Mouse (Mus musculus) stomach, embryonic 14.5 days (tissue): ENCODE results near the gene Tmtc2. TPM values are rescaled to one million over a fixed set of nuclear protein-coding genes. Genes with fewer than 3 reads are reported as not detected.
"Not testable (repeated sequence)": the region's sequence is repeated elsewhere in the genome, so short reads cannot be mapped to it uniquely, and the experiment has no call there.

Experiments
- ATAC-seq: fragments of 200-750 bp; cut with Nextera tagmentation; 2 replicates; pipeline ENCODE4 v1.8.0; 2017; ENCODE audit warnings: low read depth, moderate TSS enrichment; ENCODE audit not compliant: insufficient number of reproducible peaks, insufficient read depth, low FRiP score
- H3K27ac ChIP-seq: fragments of 300-500 bp; sonication (generic); 2 replicates; pipeline ENCODE4 v1.5.1; 2014; ENCODE audit warnings: mild to moderate bottlenecking, low read length, moderate library complexity, mixed read lengths
- H3K27me3 ChIP-seq: fragments of 300-500 bp; sonication (generic); 2 replicates; pipeline ENCODE4 v1.6.1; 2014; ENCODE audit warnings: low read length, control low read depth, mixed read lengths; ENCODE audit not compliant: control insufficient read depth, insufficient read depth
- H3K36me3 ChIP-seq: fragments of 300-500 bp; sonication (generic); 2 replicates; pipeline ENCODE4 v1.6.1; 2014; ENCODE audit warnings: mild to moderate bottlenecking, control low read depth, low read length, moderate library complexity, mixed read lengths; ENCODE audit not compliant: control insufficient read depth, insufficient read depth
- H3K4me1 ChIP-seq: fragments of 300-500 bp; sonication (generic); 2 replicates; pipeline ENCODE4 v1.6.1; 2014; ENCODE audit warnings: low read length, control low read depth, mixed read lengths; ENCODE audit not compliant: control insufficient read depth, insufficient read depth
- H3K4me2 ChIP-seq: fragments of 300-500 bp; sonication (generic); replicated peaks from 2 replicates; pipeline ENCODE4 v1.6.1; 2014; ENCODE audit warnings: low read depth, low read length, control low read depth
- H3K4me3 ChIP-seq: fragments of 300-500 bp; sonication (generic); 2 replicates; pipeline ENCODE4 v1.5.1; 2014; ENCODE audit warnings: low read depth, low read length, control low read depth
- H3K9ac ChIP-seq: fragments of 300-500 bp; sonication (generic); replicated peaks from 2 replicates; pipeline ENCODE4 v1.6.1; 2014; ENCODE audit warnings: low read depth, mild to moderate bottlenecking, control low read depth, low read length, moderate library complexity, mixed read lengths
- H3K9me3 ChIP-seq: fragments of 300-500 bp; sonication (generic); 2 replicates; pipeline ENCODE4 v1.6.1; 2016; ENCODE audit warnings: low read depth, low read length, control low read depth; ENCODE audit not compliant: control insufficient read depth
- WGBS: fragments of 180-500 bp; shearing (Covaris S2); extraction: QIAGEN DNeasy Blood & Tissue Kit; methylation state at CpG from one replicate; pipeline ENCODE4 v1.1.7; 2014; 5-methylcytosine and 5-hydroxymethylcytosine counted together
- polyA plus RNA-seq: library from polyadenylated mRNA; unstranded; fragments of >200 nt; fragmentation: Nextera tagmentation; extraction: Ambion mirVana; gene quantifications from 2 replicates; pipeline ENCODE4 v1.2.1, GENCODE M21; 2014

Gene Tmtc2
- polyA plus RNA-seq, 1 experiment from 2014 or later = 16.4 TPM

GRCm38 (mm10) chr10:105238291-105238690, 336.0 kb downstream of the Tmtc2 start:
- not testable (repeated sequence) for H3K9ac ChIP-seq, H3K27ac ChIP-seq, H3K4me2 ChIP-seq, ATAC-seq, H3K27me3 ChIP-seq, H3K4me3 ChIP-seq, H3K36me3 ChIP-seq, H3K4me1 ChIP-seq, H3K9me3 ChIP-seq
- 91% methylated on average over 22 of the region's 22 CpGs for WGBS

- no peak overlapping the region for H3K4me2 ChIP-seq
- no peak overlapping the region for H3K27ac ChIP-seq
- 90% methylated on average over 2 of the region's 2 CpGs for WGBS
- H3K9me3 ChIP-seq = no peaks in the 10 kb centered on the region
- H3K9ac ChIP-seq = no peak overlapping the region
- ATAC-seq = no peak
- H3K36me3 ChIP-seq = no peaks in the 10 kb centered on the region
- H3K4me3 ChIP-seq = no peak overlapping the region
- no peaks in the 10 kb centered on the region for H3K27me3 ChIP-seq
- H3K4me1 ChIP-seq = no peaks in the 10 kb centered on the region
These were observed 341.4 kb downstream of the Tmtc2 start for GRCm38 (mm10) chr10:105232864-105233263.

GRCm38 (mm10) chr10:105230416-105230815, 343.8 kb downstream of the Tmtc2 start:
- H3K4me1 ChIP-seq = no peaks in the 10 kb centered on the region
- H3K27ac ChIP-seq = no peak overlapping the region
- 82% methylated on average over 7 of the region's 7 CpGs for WGBS
- H3K36me3 ChIP-seq = no peaks in the 10 kb centered on the region
- H3K9me3 ChIP-seq = no peaks in the 10 kb centered on the region
- ATAC-seq = no peak
- H3K27me3 ChIP-seq = no peaks in the 10 kb centered on the region
- H3K9ac ChIP-seq = no peak overlapping the region
- H3K4me2 ChIP-seq = no peak overlapping the region
- no peak overlapping the region for H3K4me3 ChIP-seq

GRCm38 (mm10) chr10:105228623-105229022, 345.6 kb downstream of the Tmtc2 start:
- ATAC-seq = no peak
- no peaks in the 10 kb centered on the region for H3K9me3 ChIP-seq
- no peak overlapping the region for H3K4me2 ChIP-seq
- H3K4me3 ChIP-seq = no peak overlapping the region
- H3K4me1 ChIP-seq = no peaks in the 10 kb centered on the region
- H3K36me3 ChIP-seq = no peaks in the 10 kb centered on the region
- 93% methylated on average over 2 of the region's 2 CpGs for WGBS
- no peak overlapping the region for H3K27ac ChIP-seq
- no peak overlapping the region for H3K9ac ChIP-seq
- no peaks in the 10 kb centered on the region for H3K27me3 ChIP-seq

- H3K27me3 ChIP-seq = no peaks in the 10 kb centered on the region
- H3K9ac ChIP-seq = no peak overlapping the region
- no peak overlapping the region for H3K4me2 ChIP-seq
- ATAC-seq = no peak
- H3K27ac ChIP-seq = no peak overlapping the region
- H3K4me1 ChIP-seq = no peaks in the 10 kb centered on the region
- H3K9me3 ChIP-seq = no peaks in the 10 kb centered on the region
- WGBS = 18% methylated on average over 5 of the region's 5 CpGs
- H3K4me3 ChIP-seq = no peak overlapping the region
- H3K36me3 ChIP-seq = no peaks in the 10 kb centered on the region
These were observed 346.6 kb downstream of the Tmtc2 start for GRCm38 (mm10) chr10:105227631-105228030.

- Histone ChIP-seq H3K27ac (no peak overlapping the region), H3K36me3 (no peaks in the 10 kb centered on the region), H3K27me3 (no peaks in the 10 kb centered on the region), H3K4me1 (no peaks in the 10 kb centered on the region), H3K4me2 (no peak overlapping the region), H3K9ac (no peak overlapping the region), H3K9me3 (no peaks in the 10 kb centered on the region), H3K4me3 (no peak overlapping the region)
- ATAC-seq = no peak
- 77% methylated on average over 6 of the region's 6 CpGs for WGBS
These were observed 348.5 kb downstream of the Tmtc2 start for GRCm38 (mm10) chr10:105225714-105226113.

GRCm38 (mm10) chr10:105222904-105223303, 351.3 kb downstream of the Tmtc2 start:
- no peak overlapping the region for H3K27ac ChIP-seq
- H3K9me3 ChIP-seq = no peaks in the 10 kb centered on the region
- 90% methylated on average over 5 of the region's 5 CpGs for WGBS
- H3K27me3 ChIP-seq = no peaks in the 10 kb centered on the region
- no peaks in the 10 kb centered on the region for H3K36me3 ChIP-seq
- H3K4me3 ChIP-seq = no peak overlapping the region
- no peak for ATAC-seq
- H3K4me2 ChIP-seq = no peak overlapping the region
- no peak overlapping the region for H3K9ac ChIP-seq
- no peaks in the 10 kb centered on the region for H3K4me1 ChIP-seq

GRCm38 (mm10) chr10:105201491-105201890, 372.8 kb downstream of the Tmtc2 start:
- 0 out of 2 replicates have a peak, but pooled peaks have one; percentile 4 for ATAC-seq
- Histone ChIP-seq H3K4me2 (no peak overlapping the region), H3K9ac (no peak overlapping the region), H3K4me3 (no peak overlapping the region), H3K4me1 (no peaks in the 10 kb centered on the region), H3K27me3 (no peaks in the 10 kb centered on the region), H3K27ac (peak overlapping the region; percentile 39; the same call in 1 of the 2 replicates), H3K9me3 (no peaks in the 10 kb centered on the region), H3K36me3 (no peaks in the 10 kb centered on the region)
- 68% methylated on average over 10 of the region's 10 CpGs for WGBS

- Histone ChIP-seq H3K4me3 (no peak overlapping the region), H3K9me3 (no peaks in the 10 kb centered on the region), H3K27me3 (no peaks in the 10 kb centered on the region), H3K9ac (no peak overlapping the region), H3K4me1 (no peaks in the 10 kb centered on the region), H3K36me3 (no peaks in the 10 kb centered on the region), H3K27ac (no peak overlapping the region; the same call in 1 of the 2 replicates), H3K4me2 (no peak overlapping the region)
- ATAC-seq = peak; percentile 10; the same call in 1 of the 2 replicates
- 68% methylated on average over 2 of the region's 2 CpGs for WGBS
These were observed 373.6 kb downstream of the Tmtc2 start for GRCm38 (mm10) chr10:105200678-105201077.
